Mouse (Mus musculus): ENCODE results near the gene Isoc2a.
"Not testable (repeated sequence)": the region's sequence is repeated elsewhere in the genome, so short reads cannot be mapped to it uniquely, and the experiment has no call there.

The Isoc2a gene

GRCm38 (mm10) chr7:4865090-4865489 lies 11.9 kb upstream of the Isoc2a start:
- peak; percentile 48 for DNase-seq (ENCODE audit: low read depth)

GRCm38 (mm10) chr7:4865579-4866493 lies 11.1 kb upstream of the Isoc2a start:
- peak; percentile 98 for DNase-seq (ENCODE audit: low read depth)

GRCm38 (mm10) chr7:4866631-4867180 lies 10.2 kb upstream of the Isoc2a start:
- no peak for DNase-seq (ENCODE audit: low read depth)

- no peak for DNase-seq (ENCODE audit: low read depth)
Observed at GRCm38 (mm10) chr7:4870133-4870532, 6.8 kb upstream of the Isoc2a start, which contains the start of gene Isoc2b. TSS of gene Isoc2b (minus strand) at chr7:4870258.

- no peak for DNase-seq (ENCODE audit: low read depth)
Observed at GRCm38 (mm10) chr7:4877226-4877625, 273 bp downstream of the Isoc2a start.

GRCm38 (mm10) chr7:4878186-4878585 lies 1.2 kb downstream of the Isoc2a start:
- DNase-seq (ENCODE audit: low read depth): peak; percentile 63

GRCm38 (mm10) chr7:4879036-4879435 lies 2.1 kb downstream of the Isoc2a start:
- not testable (repeated sequence) for DNase-seq (ENCODE audit: low read depth)

GRCm38 (mm10) chr7:4886680-4887079 lies 9.7 kb downstream of the Isoc2a start:
- DNase-seq (ENCODE audit: low read depth): no peak

GRCm38 (mm10) chr7:4895186-4895585 lies 18.2 kb downstream of the Isoc2a start:
- DNase-seq (ENCODE audit: low read depth): no peak

GRCm38 (mm10) chr7:4898851-4899648 lies 22.1 kb downstream of the Isoc2a start:
- no peak for DNase-seq (ENCODE audit: low read depth)

GRCm38 (mm10) chr7:4899649-4900522 lies 22.9 kb downstream of the Isoc2a start:
- peak; percentile 47 for DNase-seq (ENCODE audit: low read depth)

GRCm38 (mm10) chr7:4900523-4900851 lies 23.5 kb downstream of the Isoc2a start:
- DNase-seq (ENCODE audit: low read depth): no peak

GRCm38 (mm10) chr7:4901171-4901570 lies 24.2 kb downstream of the Isoc2a start:
- peak; percentile 62 for DNase-seq (ENCODE audit: low read depth)

GRCm38 (mm10) chr7:4902404-4902803 lies 25.5 kb downstream of the Isoc2a start:
- no peak for DNase-seq (ENCODE audit: low read depth)

- DNase-seq (ENCODE audit: low read depth): no peak
Observed at GRCm38 (mm10) chr7:4906466-4906950, 29.6 kb downstream of the Isoc2a start, which contains the start of gene Gm36210. TSS of gene Gm36210 (minus strand) at chr7:4906516.

- DNase-seq (ENCODE audit: low read depth): peak; percentile 48
Observed at GRCm38 (mm10) chr7:4911561-4911960, 34.6 kb downstream of the Isoc2a start.

GRCm38 (mm10) chr7:4912248-4912647 lies 35.3 kb downstream of the Isoc2a start:
- no peak for DNase-seq (ENCODE audit: low read depth)

GRCm38 (mm10) chr7:4915007-4915665 lies 38.2 kb downstream of the Isoc2a start, which contains the start of gene Zfp628:
TSS of gene Zfp628 (plus strand) at chr7:4915217.
- DNase-seq (ENCODE audit: low read depth): peak; percentile 98

GRCm38 (mm10) chr7:4915669-4916416 lies 38.9 kb downstream of the Isoc2a start:
- DNase-seq (ENCODE audit: low read depth): peak; percentile 19

GRCm38 (mm10) chr7:4917494-4917893 lies 40.5 kb downstream of the Isoc2a start:
- DNase-seq (ENCODE audit: low read depth): no peak
